Mouse (Mus musculus) hindbrain, embryonic 16.5 days (tissue): ENCODE data around the gene Brca1. TPM values are rescaled to one million over a fixed set of nuclear protein-coding genes. Genes with fewer than 3 reads are reported as not detected.

Experiments
- ATAC-seq: fragments of 200-750 bp; cut with Nextera tagmentation; 2 replicates; pipeline ENCODE4 v1.8.0; 2017; ENCODE audit warnings: moderate TSS enrichment, moderate library complexity
- H3K27ac ChIP-seq: fragments of 300-500 bp; sonication (generic); 2 replicates; pipeline ENCODE4 v1.5.1; 2014; ENCODE audit warnings: low read depth, mild to moderate bottlenecking, control low read depth, low read length, moderate library complexity
- H3K27me3 ChIP-seq: fragments of 300-500 bp; sonication (generic); replicated peaks from 2 replicates; pipeline ENCODE4 v1.6.1; 2014; ENCODE audit warnings: low read length; ENCODE audit not compliant: control insufficient read depth, insufficient read depth
- H3K36me3 ChIP-seq: fragments of 300-500 bp; sonication (generic); 2 replicates; pipeline ENCODE4 v1.6.1; 2014; ENCODE audit warnings: mild to moderate bottlenecking, low read length, moderate library complexity, mixed read lengths; ENCODE audit not compliant: control insufficient read depth, insufficient read depth
- H3K4me1 ChIP-seq: fragments of 300-500 bp; sonication (generic); 2 replicates; pipeline ENCODE4 v1.6.1; 2014; ENCODE audit warnings: low read depth, low read length; ENCODE audit not compliant: control insufficient read depth, insufficient read depth
- H3K4me2 ChIP-seq: fragments of 300-500 bp; sonication (generic); 2 replicates; pipeline ENCODE4 v1.6.1; 2014; ENCODE audit warnings: mild to moderate bottlenecking, low read length, control low read depth, moderate library complexity
- H3K4me3 ChIP-seq: fragments of 300-500 bp; sonication (generic); 2 replicates; pipeline ENCODE4 v1.5.1; 2014; ENCODE audit warnings: mild to moderate bottlenecking, low read length, control low read depth, moderate library complexity
- H3K9ac ChIP-seq: fragments of 300-500 bp; sonication (generic); 2 replicates; pipeline ENCODE4 v1.6.1; 2014; ENCODE audit warnings: low read depth, mild to moderate bottlenecking, control low read depth, low read length, moderate library complexity
- H3K9me3 ChIP-seq: fragments of 300-500 bp; sonication (generic); 2 replicates; pipeline ENCODE4 v1.6.1; 2014; ENCODE audit warnings: mild to moderate bottlenecking, low read length, moderate library complexity; ENCODE audit not compliant: control insufficient read depth
- WGBS: fragments of 180-500 bp; shearing (Covaris S2); extraction: QIAGEN DNeasy Blood & Tissue Kit; methylation state at CpG from one replicate; pipeline ENCODE4 v1.1.7; 2014; 5-methylcytosine and 5-hydroxymethylcytosine counted together
- polyA plus RNA-seq: library from polyadenylated mRNA; unstranded; fragments of >200 nt; fragmentation: Nextera tagmentation; extraction: Ambion mirVana; gene quantifications from 2 replicates; pipeline ENCODE4 v1.2.1, GENCODE M21; 2015

Gene Brca1
- polyA plus RNA-seq, 1 experiment from 2014 or later, result 2.0 TPM

GRCm38 (mm10) chr11:101518937-101519336, 32.8 kb downstream of the Brca1 start:
- H3K4me2 ChIP-seq, result no peak overlapping the region
- no peak overlapping the region for H3K27ac ChIP-seq
- H3K36me3 ChIP-seq, result no peaks in the 10 kb centered on the region
- H3K4me1 ChIP-seq, result no peaks in the 10 kb centered on the region
- H3K4me3 ChIP-seq, result no peak overlapping the region
- H3K9ac ChIP-seq, result no peak overlapping the region
- no peak for ATAC-seq
- 76% methylated on average over 5 of the region's 5 CpGs for WGBS
- no peaks in the 10 kb centered on the region for H3K27me3 ChIP-seq
- H3K9me3 ChIP-seq, result no peaks in the 10 kb centered on the region

GRCm38 (mm10) chr11:101507090-101507489, 44.7 kb downstream of the Brca1 start:
- WGBS, result 90% methylated on average over 7 of the region's 7 CpGs
- no peak overlapping the region for H3K9ac ChIP-seq
- no peak for ATAC-seq

GRCm38 (mm10) chr11:101506269-101506780, 45.4 kb downstream of the Brca1 start:
- no peaks in the 10 kb centered on the region for H3K9me3 ChIP-seq
- H3K4me1 ChIP-seq, result no peaks in the 10 kb centered on the region
- no peak overlapping the region for H3K9ac ChIP-seq
- H3K4me3 ChIP-seq, result no peak overlapping the region
- no peak overlapping the region for H3K4me2 ChIP-seq
- 80% methylated on average over 5 of the region's 5 CpGs for WGBS
- no peak overlapping the region for H3K27ac ChIP-seq
- H3K27me3 ChIP-seq, result no peaks in the 10 kb centered on the region
- H3K36me3 ChIP-seq, result no peaks in the 10 kb centered on the region
- ATAC-seq, result no peak

More at GRCm38 (mm10) chr11:101507090-101507489, 44.7 kb downstream of the Brca1 start:
- Histone ChIP-seq H3K27ac (no peak overlapping the region), H3K4me1 (no peaks in the 10 kb centered on the region), H3K27me3 (no peaks in the 10 kb centered on the region), H3K4me3 (no peak overlapping the region), H3K4me2 (no peak overlapping the region), H3K36me3 (no peaks in the 10 kb centered on the region), H3K9me3 (no peaks in the 10 kb centered on the region)

- H3K36me3 ChIP-seq, result no peaks in the 10 kb centered on the region
- H3K27me3 ChIP-seq, result no peaks in the 10 kb centered on the region
- no peaks in the 10 kb centered on the region for H3K9me3 ChIP-seq
- no peak for ATAC-seq
- 78% methylated on average over 6 of the region's 6 CpGs for WGBS
- no peak overlapping the region for H3K4me3 ChIP-seq
- H3K9ac ChIP-seq, result no peak overlapping the region
- no peak overlapping the region for H3K4me2 ChIP-seq
- H3K27ac ChIP-seq, result no peak overlapping the region
- H3K4me1 ChIP-seq, result no peaks in the 10 kb centered on the region
Measured at GRCm38 (mm10) chr11:101486126-101486525, 65.6 kb downstream of the Brca1 start.

- H3K4me3 ChIP-seq, result no peak overlapping the region
- H3K9ac ChIP-seq, result no peak overlapping the region
- 45% methylated on average over 6 of the region's 6 CpGs for WGBS
- no peak for ATAC-seq
- H3K4me2 ChIP-seq, result no peak overlapping the region
- no peak overlapping the region; the same call in 1 of the 2 replicates for H3K27ac ChIP-seq
- no peaks in the 10 kb centered on the region for H3K4me1 ChIP-seq
- no peaks in the 10 kb centered on the region for H3K27me3 ChIP-seq
- H3K36me3 ChIP-seq, result no peaks in the 10 kb centered on the region
- H3K9me3 ChIP-seq, result no peaks in the 10 kb centered on the region
Measured at GRCm38 (mm10) chr11:101485509-101486028, 66.2 kb downstream of the Brca1 start.

- Histone ChIP-seq H3K27me3 (no peaks in the 10 kb centered on the region), H3K4me3 (no peak overlapping the region), H3K36me3 (no peaks in the 10 kb centered on the region), H3K9ac (no peak overlapping the region), H3K4me1 (no peaks in the 10 kb centered on the region), H3K9me3 (no peaks in the 10 kb centered on the region), H3K27ac (no peak overlapping the region), H3K4me2 (no peak overlapping the region)
- 88% methylated on average over 7 of the region's 7 CpGs for WGBS
- no peak for ATAC-seq
Measured at GRCm38 (mm10) chr11:101484814-101485213, 66.9 kb downstream of the Brca1 start.

GRCm38 (mm10) chr11:101484245-101484644, 67.5 kb downstream of the Brca1 start:
- Histone ChIP-seq H3K27ac (no peak overlapping the region), H3K36me3 (no peaks in the 10 kb centered on the region), H3K9me3 (no peaks in the 10 kb centered on the region), H3K9ac (no peak overlapping the region), H3K27me3 (no peaks in the 10 kb centered on the region), H3K4me3 (no peak overlapping the region), H3K4me1 (peaks cover 3% of the 10 kb centered on the region; the same call in 1 of the 2 replicates), H3K4me2 (no peak overlapping the region)
- WGBS, result 68% methylated on average over 6 of the region's 6 CpGs
- no peak for ATAC-seq

- Histone ChIP-seq H3K9ac (no peak overlapping the region), H3K4me2 (no peak overlapping the region), H3K27me3 (no peaks in the 10 kb centered on the region), H3K4me3 (no peak overlapping the region), H3K4me1 (peaks cover 4% of the 10 kb centered on the region; the same call in 1 of the 2 replicates), H3K9me3 (no peaks in the 10 kb centered on the region), H3K36me3 (no peaks in the 10 kb centered on the region), H3K27ac (no peak overlapping the region)
- ATAC-seq, result no peak
- whole genome bisulfite sequencing, result 13% methylated on average over 3 of the region's 3 CpGs
Measured at GRCm38 (mm10) chr11:101483804-101484203, 68.0 kb downstream of the Brca1 start.

- H3K9me3 ChIP-seq, result no peaks in the 10 kb centered on the region
- no peaks in the 10 kb centered on the region for H3K36me3 ChIP-seq
- H3K4me3 ChIP-seq, result no peak overlapping the region
- no peak overlapping the region for H3K27ac ChIP-seq
- 61% methylated on average over 6 of the region's 6 CpGs for WGBS
- no peak for ATAC-seq
- peaks cover 14% of the 10 kb centered on the region for H3K4me1 ChIP-seq
- no peak overlapping the region for H3K4me2 ChIP-seq
- no peaks in the 10 kb centered on the region for H3K27me3 ChIP-seq
- H3K9ac ChIP-seq, result no peak overlapping the region
Measured at GRCm38 (mm10) chr11:101480912-101481311, 70.8 kb downstream of the Brca1 start.
